Mouse (Mus musculus) cerebellum, postnatal 25 days (tissue): ENCODE data around the gene Angel1.
A peak's percentile ranks its signal among the peaks of the same experiment; 100 is the strongest.

Source experiments
- DNase-seq, 2 experiments: peaks; one replicate each; pipeline ENCODE4 v3.0.0; 2021; ENCODE audit warnings: mixed read lengths in 2 of 2

Gene Angel1

GRCm38 (mm10) chr12:86678591-86679545, 47.4 kb downstream of the Angel1 start, which contains the start of gene Vash1:
Gene Vash1 (plus strand): TSS chr12:86678700.
- DNase-seq: peak; percentile 88 to 89

GRCm38 (mm10) chr12:86672507-86672906, 53.8 kb downstream of the Angel1 start:
- no peak for DNase-seq

- no peak for DNase-seq
Observed at GRCm38 (mm10) chr12:86672105-86672504, 54.2 kb downstream of the Angel1 start.

GRCm38 (mm10) chr12:86668404-86668803, 57.9 kb downstream of the Angel1 start:
- peak; percentile 49 to 68 for DNase-seq

GRCm38 (mm10) chr12:86665656-86666055, 60.6 kb downstream of the Angel1 start:
- peak in 1 of 2 experiments; percentile 9 for DNase-seq

- peak in 1 of 2 experiments; percentile 20 for DNase-seq
Observed at GRCm38 (mm10) chr12:86660466-86660865, 65.8 kb downstream of the Angel1 start.

- no peak for DNase-seq
Observed at GRCm38 (mm10) chr12:86659447-86659968, 66.8 kb downstream of the Angel1 start.

GRCm38 (mm10) chr12:86652570-86653041, 73.7 kb downstream of the Angel1 start:
- peak; percentile 22 to 57 for DNase-seq

- no peak for DNase-seq
Observed at GRCm38 (mm10) chr12:86651301-86651860, 74.9 kb downstream of the Angel1 start.
